Mouse (Mus musculus): ENCODE results near the gene Vsig8. TPM values are rescaled to one million over a fixed set of nuclear protein-coding genes. Genes with fewer than 3 reads are reported as not detected.
A peak's percentile ranks its signal among the peaks of the same experiment; 100 is the strongest.

Gene Vsig8
- polyA plus RNA-seq (2012; rRNA removed), result 0.35 and 1.0 TPM in 2 replicates

DNA sequence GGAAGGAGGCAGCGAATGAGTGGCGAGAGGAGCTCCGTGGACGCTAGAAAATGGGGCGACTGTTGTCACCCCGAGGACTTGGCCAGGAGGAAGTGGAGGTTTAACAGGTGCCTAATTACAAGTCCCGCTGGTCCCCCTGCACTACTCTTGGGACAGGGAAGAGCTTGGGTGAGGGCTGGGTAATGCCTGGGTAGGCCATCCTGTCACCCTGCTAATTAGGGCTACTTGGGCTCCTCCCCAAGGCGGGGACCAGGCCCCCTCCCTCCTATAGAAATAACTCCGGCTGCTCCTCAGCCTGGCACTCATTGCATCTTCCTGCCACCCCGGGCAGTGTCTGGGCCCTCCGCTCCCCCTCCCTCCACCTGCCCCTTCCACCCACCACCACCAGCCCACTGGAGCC lies at the start of gene Vsig8:
TSS of gene Vsig8 (plus strand) at position 301 of the 400 bp plus-strand sequence.
- H3K4me1 ChIP-seq (ENCODE audit: control insufficient read depth, insufficient read depth, insufficient read length, low read length), result peaks cover 5% of the 10 kb centered on the region; the same call in 1 of the 2 replicates
- no peak within 1 kb of the TSS for H3K27ac ChIP-seq (ENCODE audit: insufficient read depth, low read depth, low read length)
- H3K36me3 ChIP-seq (ENCODE audit: control insufficient read depth, insufficient read depth, low read length), result no peaks in the 10 kb centered on the region
- 67% methylated on average over 11 of the region's 11 CpGs for WGBS
- TF ChIP-seq CTCF (IDR thresholded peaks at IDR 0.05; ENCODE audit: extremely low read depth, insufficient read length, insufficient replicate concordance, low read depth, low read length) (no peak), POLR2A (IDR thresholded peaks at IDR 0.05; ENCODE audit: low read depth, low read length) (no peak)
- no peak within 1 kb of the TSS for H3K4me3 ChIP-seq (ENCODE audit: low read depth, low read length)
- no peaks in the 10 kb centered on the region for H3K27me3 ChIP-seq (ENCODE audit: control insufficient read depth, insufficient read depth, low read length)

DNA sequence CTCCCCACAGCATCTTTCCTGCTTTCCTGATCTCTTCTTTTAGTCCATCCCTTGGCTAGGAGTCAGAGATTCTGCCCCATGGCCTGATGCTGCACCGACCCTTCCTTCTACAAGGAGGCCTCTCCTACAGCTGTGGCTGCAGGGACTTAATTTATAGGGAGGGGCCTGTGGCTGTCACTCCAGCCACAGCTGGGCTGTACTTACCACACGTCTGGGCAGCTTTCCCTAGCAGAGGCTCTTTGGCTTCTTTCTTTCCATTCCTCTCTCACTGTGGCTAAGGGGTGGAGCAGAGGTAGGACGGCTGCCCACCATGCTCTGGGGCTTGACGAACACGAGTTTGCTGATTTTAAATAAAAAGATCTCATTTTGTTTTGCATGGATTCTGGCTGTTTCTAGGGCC lies 48.7 kb upstream of the Vsig8 start:
- no peak overlapping the region for H3K27ac ChIP-seq (ENCODE audit: insufficient read depth, low read depth, low read length)
- H3K36me3 ChIP-seq (ENCODE audit: control insufficient read depth, insufficient read depth, low read length), result peaks cover 36% of the 10 kb centered on the region
- no peaks in the 10 kb centered on the region for H3K27me3 ChIP-seq (ENCODE audit: control insufficient read depth, insufficient read depth, low read length)
- WGBS, result 62% methylated on average over 5 of the region's 5 CpGs
- H3K4me1 ChIP-seq (ENCODE audit: control insufficient read depth, insufficient read depth, insufficient read length, low read length), result peaks cover 29% of the 10 kb centered on the region
- no peak overlapping the region for H3K4me3 ChIP-seq (ENCODE audit: low read depth, low read length)
- TF ChIP-seq POLR2A (IDR thresholded peaks at IDR 0.05; ENCODE audit: low read depth, low read length) (no peak), CTCF (IDR thresholded peaks at IDR 0.05; ENCODE audit: extremely low read depth, insufficient read length, insufficient replicate concordance, low read depth, low read length) (no peak)

DNA sequence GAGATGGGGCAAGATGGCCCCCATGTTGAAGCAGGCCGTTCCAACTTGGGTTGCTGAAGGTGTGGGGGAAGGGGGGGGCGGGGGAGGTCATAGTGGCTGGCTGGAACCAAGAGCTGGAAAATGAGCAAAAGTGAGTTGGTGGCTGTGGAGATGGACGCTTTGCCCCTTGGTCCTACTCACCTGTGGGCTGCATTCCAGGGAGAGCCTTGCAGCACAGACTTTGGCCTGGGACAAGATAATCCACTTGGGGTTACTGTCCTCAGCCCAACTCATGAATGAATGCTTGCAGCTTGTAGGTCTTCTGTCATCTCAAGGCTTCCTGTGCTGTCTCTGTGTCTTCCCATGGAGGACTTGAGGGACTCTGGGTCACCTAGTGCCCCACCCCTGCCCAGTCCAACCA lies 48.0 kb upstream of the Vsig8 start:
- no peaks in the 10 kb centered on the region for H3K27me3 ChIP-seq (ENCODE audit: control insufficient read depth, insufficient read depth, low read length)
- 91% methylated on average over 3 of the region's 3 CpGs for WGBS
- H3K4me1 ChIP-seq (ENCODE audit: control insufficient read depth, insufficient read depth, insufficient read length, low read length), result peaks cover 23% of the 10 kb centered on the region
- no peak overlapping the region for H3K27ac ChIP-seq (ENCODE audit: insufficient read depth, low read depth, low read length)
- H3K4me3 ChIP-seq (ENCODE audit: low read depth, low read length), result no peak overlapping the region
- TF ChIP-seq CTCF (IDR thresholded peaks at IDR 0.05; ENCODE audit: extremely low read depth, insufficient read length, insufficient replicate concordance, low read depth, low read length) (no peak), POLR2A (IDR thresholded peaks at IDR 0.05; ENCODE audit: low read depth, low read length) (no peak)
- H3K36me3 ChIP-seq (ENCODE audit: control insufficient read depth, insufficient read depth, low read length), result peaks cover 36% of the 10 kb centered on the region

DNA sequence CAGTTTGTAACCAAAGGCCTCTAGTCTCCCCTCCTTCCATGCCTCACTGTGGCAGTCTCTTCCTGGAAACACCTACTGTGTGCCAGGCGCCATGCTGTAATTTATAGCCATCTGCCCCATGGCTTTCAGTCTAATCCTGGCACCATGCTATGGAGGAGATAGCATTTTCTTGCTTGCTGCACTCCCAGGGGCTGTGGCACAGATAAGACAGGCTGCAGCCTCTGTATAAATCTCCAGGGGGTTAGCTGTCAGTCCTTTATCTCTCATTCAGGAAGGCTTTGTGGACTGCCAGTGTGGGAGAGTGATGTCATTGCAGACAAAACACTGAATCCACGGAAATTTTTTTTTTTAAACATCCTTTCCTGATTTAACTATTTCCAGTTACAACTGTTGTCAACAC lies 47.6 kb upstream of the Vsig8 start:
- no peak overlapping the region for H3K4me3 ChIP-seq (ENCODE audit: low read depth, low read length)
- H3K4me1 ChIP-seq (ENCODE audit: control insufficient read depth, insufficient read depth, insufficient read length, low read length), result peaks cover 18% of the 10 kb centered on the region; the same call in 1 of the 2 replicates
- 69% methylated on average over 2 of the region's 2 CpGs for WGBS
- TF ChIP-seq CTCF (IDR thresholded peaks at IDR 0.05; ENCODE audit: extremely low read depth, insufficient read length, insufficient replicate concordance, low read depth, low read length), result no peak
- no peak for TF ChIP-seq POLR2A (IDR thresholded peaks at IDR 0.05; ENCODE audit: low read depth, low read length)
- no peak overlapping the region for H3K27ac ChIP-seq (ENCODE audit: insufficient read depth, low read depth, low read length)
- no peaks in the 10 kb centered on the region for H3K27me3 ChIP-seq (ENCODE audit: control insufficient read depth, insufficient read depth, low read length)
- H3K36me3 ChIP-seq (ENCODE audit: control insufficient read depth, insufficient read depth, low read length), result peaks cover 36% of the 10 kb centered on the region

DNA sequence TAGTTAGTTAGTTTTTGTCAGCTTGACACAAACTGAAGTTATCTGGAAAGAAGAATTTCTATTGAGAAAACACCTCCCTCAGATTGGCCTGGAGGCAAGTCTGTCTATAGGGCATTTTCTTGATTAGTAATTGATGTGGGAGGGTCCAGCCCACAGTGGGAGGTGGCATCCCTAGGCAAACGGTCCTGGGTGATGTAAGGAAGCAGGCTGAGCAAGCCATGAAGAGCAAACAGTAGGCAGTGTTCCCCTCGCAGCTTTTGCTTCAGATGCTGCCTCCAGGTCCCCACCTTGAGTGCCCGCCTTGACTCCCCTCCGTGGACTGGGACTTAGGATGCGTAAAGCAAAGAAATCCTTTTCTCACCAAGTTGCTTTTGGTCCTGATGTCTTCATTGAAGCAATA lies 46.5 kb upstream of the Vsig8 start:
- peaks cover 16% of the 10 kb centered on the region for H3K4me1 ChIP-seq (ENCODE audit: control insufficient read depth, insufficient read depth, insufficient read length, low read length)
- WGBS, result 65% methylated on average over 5 of the region's 5 CpGs
- no peak overlapping the region for H3K27ac ChIP-seq (ENCODE audit: insufficient read depth, low read depth, low read length)
- peaks cover 36% of the 10 kb centered on the region for H3K36me3 ChIP-seq (ENCODE audit: control insufficient read depth, insufficient read depth, low read length)
- TF ChIP-seq CTCF (IDR thresholded peaks at IDR 0.05; ENCODE audit: extremely low read depth, insufficient read length, insufficient replicate concordance, low read depth, low read length) (no peak), POLR2A (IDR thresholded peaks at IDR 0.05; ENCODE audit: low read depth, low read length) (no peak)
- no peak overlapping the region for H3K4me3 ChIP-seq (ENCODE audit: low read depth, low read length)
- H3K27me3 ChIP-seq (ENCODE audit: control insufficient read depth, insufficient read depth, low read length), result no peaks in the 10 kb centered on the region

DNA sequence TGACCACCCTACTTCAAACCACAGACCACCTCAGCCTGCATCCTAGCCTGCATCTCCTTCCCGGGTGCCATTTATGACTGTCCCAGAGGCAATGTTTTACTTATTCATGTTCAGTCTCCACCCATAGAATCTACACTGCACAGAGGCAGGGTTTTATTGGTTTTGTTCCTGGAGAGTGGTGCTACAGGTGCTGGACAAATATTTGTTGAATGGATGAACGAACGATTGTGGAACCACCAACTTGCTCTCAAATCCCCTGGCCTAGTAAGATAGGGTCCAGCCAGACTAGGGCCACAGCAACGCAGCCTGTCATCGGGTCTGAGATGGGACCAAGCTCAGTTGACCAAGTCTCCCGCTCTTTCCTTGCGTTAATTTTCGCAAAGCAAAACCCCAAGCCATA lies 45.8 kb upstream of the Vsig8 start:
- peak overlapping the region; percentile 73 for H3K27ac ChIP-seq (ENCODE audit: insufficient read depth, low read depth, low read length)
- peaks cover 18% of the 10 kb centered on the region for H3K4me1 ChIP-seq (ENCODE audit: control insufficient read depth, insufficient read depth, insufficient read length, low read length)
- whole genome bisulfite sequencing, result 18% methylated on average over 8 of the region's 8 CpGs
- peak overlapping the region; percentile 39 for H3K4me3 ChIP-seq (ENCODE audit: low read depth, low read length)
- H3K27me3 ChIP-seq (ENCODE audit: control insufficient read depth, insufficient read depth, low read length), result no peaks in the 10 kb centered on the region
- TF ChIP-seq POLR2A (IDR thresholded peaks at IDR 0.05; ENCODE audit: low read depth, low read length) (no peak), CTCF (IDR thresholded peaks at IDR 0.05; ENCODE audit: extremely low read depth, insufficient read length, insufficient replicate concordance, low read depth, low read length) (no peak)
- peaks cover 32% of the 10 kb centered on the region for H3K36me3 ChIP-seq (ENCODE audit: control insufficient read depth, insufficient read depth, low read length)

DNA sequence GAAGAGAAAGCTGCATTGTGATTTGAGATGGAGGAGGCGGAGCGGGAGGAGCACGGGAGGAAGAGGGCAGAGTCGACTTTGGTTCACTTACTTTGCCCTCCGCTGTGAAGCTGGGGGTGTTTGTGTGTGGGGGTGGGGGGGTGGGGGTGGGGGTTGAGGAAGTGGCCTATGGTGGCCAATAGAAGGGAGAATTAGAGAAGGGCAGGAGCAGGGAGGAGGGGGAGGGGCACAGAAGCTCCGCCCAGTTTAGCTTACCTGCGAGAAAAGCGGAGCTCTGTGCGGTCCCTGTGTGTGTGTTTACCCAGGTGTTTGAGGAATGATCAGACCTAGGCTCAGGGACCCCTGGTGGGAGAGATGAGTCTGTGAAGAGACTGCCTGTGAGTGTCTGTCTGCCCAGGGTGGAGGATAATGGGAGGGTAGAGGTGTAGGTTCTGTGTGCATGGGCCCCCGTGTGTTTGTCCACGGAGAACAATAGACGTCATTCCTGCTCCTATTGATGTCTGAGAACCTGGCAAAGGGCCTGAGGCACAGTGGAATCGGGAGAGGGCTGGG lies 45.2 kb upstream of the Vsig8 start:
- H3K4me1 ChIP-seq (ENCODE audit: control insufficient read depth, insufficient read depth, insufficient read length, low read length), result peaks cover 22% of the 10 kb centered on the region
- H3K36me3 ChIP-seq (ENCODE audit: control insufficient read depth, insufficient read depth, low read length), result peaks cover 27% of the 10 kb centered on the region
- TF ChIP-seq CTCF (IDR thresholded peaks at IDR 0.05; ENCODE audit: extremely low read depth, insufficient read length, insufficient replicate concordance, low read depth, low read length) (no peak), POLR2A (IDR thresholded peaks at IDR 0.05; ENCODE audit: low read depth, low read length) (no peak)
- WGBS, result 17% methylated on average over 13 of the region's 13 CpGs
- H3K4me3 ChIP-seq (ENCODE audit: low read depth, low read length), result peak overlapping the region; percentile 39
- H3K27ac ChIP-seq (ENCODE audit: insufficient read depth, low read depth, low read length), result peak overlapping the region; percentile 73
- H3K27me3 ChIP-seq (ENCODE audit: control insufficient read depth, insufficient read depth, low read length), result no peaks in the 10 kb centered on the region

All from small intestine, adult 2 months (tissue).